In the genomic region with DNA sequence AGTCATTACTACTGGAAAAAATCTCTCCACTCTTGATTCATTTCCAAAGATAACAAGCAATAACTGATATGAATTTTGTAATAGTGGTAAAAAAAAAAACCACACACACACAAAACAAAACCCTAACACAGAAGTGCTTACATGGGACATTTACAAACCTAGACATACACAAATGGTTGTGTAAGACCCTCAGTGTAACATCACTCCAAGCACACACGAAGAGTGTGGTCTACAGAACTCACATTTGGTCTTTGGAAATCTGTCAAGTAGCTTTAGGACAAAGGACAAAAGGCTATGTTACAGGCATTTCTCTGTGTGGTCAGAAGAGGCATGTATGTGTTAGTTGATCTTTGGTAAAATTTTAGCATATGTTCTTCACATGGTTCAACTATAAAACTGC, we compare ENCODE assay signal across 24 mouse cellular contexts.
"Had no signal": no experiment of that assay in that cellular context is flagged by ENCODE, and none has a peak within 500 bp of the region (broad histone marks: within the 10 kb centered on the region; RNA-seq: fewer than 3 reads in every experiment).

No protein-coding gene starts in this region.

- H3K27me3 ChIP-seq: heart, embryonic 12.5 days; hindbrain, embryonic 12.5 days; intestine, embryonic 15.5 days; limb, embryonic 12.5 days had no signal

- H3K4me1 ChIP-seq: heart, embryonic 10.5 days; intestine, embryonic 15.5 days had no signal

- DNase-seq: gastrocnemius, postnatal 14 days; heart, adult 11 months; heart, adult 2 months; heart, postnatal 10 days; heart, postnatal 4 days; kidney, adult 18-20 months; kidney, adult 8-10 months; kidney, postnatal 10 days; kidney, postnatal 25 days; kidney, postnatal 4 days; liver had no signal

- H3K36me3 ChIP-seq: heart, embryonic 10.5 days; heart, embryonic 12.5 days; hindbrain, embryonic 10.5 days; hindbrain, embryonic 12.5 days; intestine, embryonic 15.5 days had no signal

- H3K4me3 ChIP-seq: heart, adult 2 months; heart, embryonic 10.5 days; heart, embryonic 12.5 days; hindbrain, embryonic 10.5 days; hindbrain, embryonic 12.5 days; intestine, embryonic 15.5 days; layer of hippocampus, adult 2 months; left cerebral cortex, adult 2 months; limb, embryonic 10.5 days; limb, embryonic 12.5 days had no signal

- H3K27ac ChIP-seq: heart, adult 2 months; heart, embryonic 10.5 days; hindbrain, embryonic 10.5 days; hindbrain, embryonic 12.5 days; hindbrain, embryonic 14.5 days; intestine, embryonic 15.5 days; layer of hippocampus, adult 2 months; left cerebral cortex, adult 2 months; limb, embryonic 10.5 days; limb, embryonic 12.5 days had no signal

- H3K4me2 ChIP-seq: heart, embryonic 12.5 days; hindbrain, embryonic 12.5 days; hindbrain, embryonic 14.5 days; intestine, embryonic 15.5 days; limb, embryonic 12.5 days had no signal

- H3K9ac ChIP-seq: heart, embryonic 12.5 days; hindbrain, embryonic 12.5 days; hindbrain, embryonic 14.5 days; intestine, embryonic 15.5 days; limb, embryonic 12.5 days had no signal

- ATAC-seq: hindbrain, embryonic 16.5 days; inflammation-experienced regulatory T-cells, adult 6 months; intestine, embryonic 15.5 days; intestine, postnatal 0 days had no signal

- H3K9me3 ChIP-seq: heart, embryonic 10.5 days; heart, embryonic 12.5 days; hindbrain, embryonic 10.5 days; hindbrain, embryonic 12.5 days; intestine, embryonic 15.5 days; limb, embryonic 10.5 days; limb, embryonic 12.5 days had no signal
